Mouse (Mus musculus) mouse trophoblast stem cell (cell line): Measurements from ENCODE around the gene Tvp23b.

Experiments used
- in situ Hi-C, 2 experiments: fragments of 300-500 bp; cut with MseI, MboI; formaldehyde crosslinking; loops; 2 replicates in 1 of 2; 3 replicates in 1 of 2; pipeline ENCODE4 v1.15.1; 2025

Tvp23b gene

DNA sequence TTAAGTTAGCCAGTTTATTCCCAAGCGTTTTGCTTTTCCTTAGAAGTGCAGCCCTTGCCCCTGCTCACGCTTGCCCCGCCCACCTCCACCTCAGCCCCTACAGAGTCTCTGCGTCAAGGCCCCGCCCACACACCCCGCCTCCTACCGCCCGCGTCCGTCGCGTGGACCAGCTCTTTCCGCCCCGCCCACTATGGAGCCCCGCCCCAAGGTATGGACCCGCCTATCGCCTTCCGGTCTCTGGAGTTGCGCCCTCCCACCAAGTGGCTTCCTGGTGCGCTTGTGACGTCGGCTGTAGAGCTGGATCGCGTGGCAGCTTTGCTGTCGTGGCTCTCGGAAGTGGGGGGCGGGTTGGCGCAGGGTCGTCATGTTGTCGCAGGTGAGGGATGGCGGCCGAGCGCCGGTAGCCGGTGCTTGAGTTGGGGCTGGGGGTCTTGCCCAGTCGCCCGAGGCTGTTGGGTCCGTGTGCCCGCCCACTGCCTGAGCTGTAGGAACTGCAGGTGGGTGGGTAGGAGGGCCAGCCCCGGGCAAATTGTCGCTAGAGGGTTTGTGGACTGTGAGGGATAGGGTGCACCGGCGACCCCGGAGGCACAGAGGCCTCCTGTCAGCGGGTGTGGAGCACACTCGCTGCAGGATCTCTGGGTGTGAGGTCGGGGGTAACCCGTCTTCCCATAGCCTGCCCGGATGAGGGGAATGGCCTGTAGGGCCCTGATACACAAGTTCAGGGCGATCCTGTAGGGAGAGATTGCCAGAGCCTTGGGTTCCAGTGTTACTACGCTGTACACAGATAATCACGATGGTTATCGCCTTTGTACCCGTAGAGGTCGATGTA is at the start of gene Tvp23b:
TSS of gene Tvp23b (plus strand) at position 236 of the 829 bp plus-strand sequence.
- in situ Hi-C loops: no loop called here

DNA sequence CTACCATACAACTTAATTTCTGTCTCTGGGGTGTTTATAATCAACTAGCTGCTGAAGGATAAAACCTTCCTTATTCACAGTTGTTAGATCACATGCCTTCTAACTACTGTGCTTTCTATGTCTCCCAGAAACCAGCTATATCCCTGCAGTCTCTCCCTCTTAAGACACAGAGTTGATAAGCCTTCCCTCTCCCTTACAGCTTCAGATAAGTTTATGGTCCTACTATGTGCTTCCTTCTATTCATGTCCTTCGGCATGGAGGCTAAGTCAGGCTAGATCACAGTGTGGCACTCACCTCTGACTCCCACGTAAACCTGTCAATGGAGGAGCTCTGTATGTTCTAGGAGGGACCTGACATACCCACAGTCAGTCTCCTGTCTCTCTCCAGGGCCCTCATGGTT is 48.9 kb upstream of the Tvp23b start:
- in situ Hi-C loops: no loop called here

DNA sequence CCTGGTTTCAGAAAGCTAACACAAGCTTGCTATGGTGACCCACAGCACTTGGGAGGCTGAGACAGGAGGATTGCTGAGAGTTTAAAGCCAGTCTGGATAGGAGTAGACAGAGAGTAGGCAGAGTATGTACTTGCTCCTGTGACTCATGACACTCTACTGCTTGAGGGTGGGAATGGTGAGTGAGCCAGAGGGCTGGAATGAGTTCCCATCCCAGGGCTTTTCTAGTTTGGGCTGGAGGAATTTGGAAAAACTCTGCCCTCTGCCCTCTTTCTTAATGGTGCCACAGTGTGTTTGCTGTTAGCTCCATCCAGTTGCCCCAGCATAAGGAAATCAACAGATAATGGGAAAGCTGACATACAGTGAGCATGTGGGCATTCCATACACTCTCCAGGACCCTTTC is 47.3 kb upstream of the Tvp23b start:
- in situ Hi-C loops: no loop called here

DNA sequence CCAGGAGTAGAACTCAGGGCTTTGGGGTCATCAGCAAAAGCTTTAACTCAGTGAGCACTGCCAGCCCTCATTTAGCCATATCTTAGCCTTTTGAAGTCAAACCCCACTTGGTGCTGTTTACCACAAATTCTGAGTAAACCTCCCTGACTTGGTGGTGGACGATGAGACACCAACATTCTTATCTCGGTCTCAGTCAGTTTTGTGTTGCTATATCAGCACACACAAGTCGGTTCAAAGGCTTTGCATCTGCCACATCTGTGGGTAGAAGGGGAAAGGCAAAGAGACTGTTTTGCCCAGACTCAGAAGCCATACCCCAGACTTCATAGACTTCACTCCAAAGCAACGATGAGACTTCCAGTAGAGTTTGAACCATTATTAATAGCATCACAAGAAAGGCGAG is 34.7 kb upstream of the Tvp23b start:
- in situ Hi-C loops: no loop called here

DNA sequence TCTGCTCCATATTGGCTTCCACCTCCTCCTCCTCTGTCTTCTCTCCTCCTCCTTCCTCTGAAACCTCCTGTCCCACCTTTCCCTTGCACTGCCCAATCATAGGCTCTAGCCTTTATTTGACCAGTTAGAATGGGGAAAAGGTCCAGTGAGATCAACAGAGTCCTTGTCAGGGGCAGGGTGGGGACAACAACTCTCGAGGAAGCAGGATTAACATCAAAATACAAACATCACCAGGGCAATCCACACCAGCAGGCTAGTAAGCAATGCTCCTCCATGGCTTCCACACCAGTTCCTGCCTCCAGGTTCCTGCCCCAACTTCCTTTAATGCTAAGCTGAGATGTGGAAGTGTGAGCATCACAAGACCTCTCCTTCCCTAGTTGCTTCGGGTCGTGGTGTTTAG is 33.5 kb upstream of the Tvp23b start:
- in situ Hi-C loops: no loop called here

DNA sequence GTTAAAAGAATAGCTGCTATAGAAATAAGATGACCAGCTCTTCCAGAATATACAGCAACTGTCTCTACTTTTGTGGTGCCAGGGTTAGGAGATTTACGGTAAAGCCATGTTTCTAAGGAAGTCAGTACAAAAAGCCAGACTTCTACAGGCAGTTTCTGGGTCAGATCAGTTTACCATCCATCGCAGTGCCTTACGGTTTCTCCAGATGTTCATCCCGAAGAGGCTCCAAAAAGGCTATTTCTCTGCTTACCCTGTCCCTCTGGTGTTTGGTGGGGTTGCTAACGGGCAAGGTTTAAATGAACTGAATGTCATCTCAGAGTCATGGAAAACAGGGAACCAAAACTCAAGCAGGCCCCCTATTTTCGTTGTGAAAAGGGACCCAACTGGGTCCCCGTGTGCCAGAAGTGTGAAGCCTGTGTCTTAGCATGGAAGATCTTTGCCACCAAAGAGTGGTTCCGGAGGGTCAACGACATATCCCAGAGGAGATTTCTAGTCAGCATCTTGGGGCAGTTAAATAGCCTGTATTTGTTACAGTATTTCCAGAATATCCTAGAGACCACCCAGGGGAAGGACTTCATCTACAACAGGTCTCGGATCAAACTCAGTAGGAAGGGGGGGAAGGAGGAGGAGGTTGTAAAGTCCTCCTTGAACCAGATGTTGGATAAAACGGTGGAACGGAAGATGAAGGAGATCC is 32.1 kb upstream of the Tvp23b start, which contains the start of gene Fbxw10:
TSS of gene Fbxw10 (plus strand) at position 109 of the 694 bp plus-strand sequence.
- in situ Hi-C loops: no loop called here

DNA sequence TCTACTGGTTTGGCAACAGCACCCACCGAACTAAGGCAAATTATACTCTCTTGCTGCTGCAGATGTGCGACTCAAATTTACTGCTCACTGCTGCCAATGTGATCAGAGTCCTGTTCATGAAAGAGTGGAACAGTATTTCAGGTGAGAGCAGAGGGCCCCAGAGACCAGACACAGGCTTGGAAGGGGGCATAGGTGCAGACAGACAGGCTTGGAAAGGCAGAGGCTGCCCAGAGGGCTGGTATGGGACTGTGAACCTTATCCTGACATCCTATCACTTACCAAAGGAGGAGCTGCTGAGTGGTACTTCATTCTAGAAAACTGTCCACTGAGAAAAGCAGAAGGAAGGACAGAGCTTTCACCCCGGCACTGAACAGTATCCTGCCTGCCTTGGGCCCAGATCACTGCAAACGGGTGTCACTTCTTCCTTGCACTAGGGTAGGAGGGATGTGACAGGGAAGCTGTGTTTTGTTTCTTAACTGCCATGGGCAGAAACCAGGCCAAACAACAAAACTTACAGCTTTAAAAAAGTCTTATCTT is 31.5 kb upstream of the Tvp23b start:
- in situ Hi-C loops: no loop called here

DNA sequence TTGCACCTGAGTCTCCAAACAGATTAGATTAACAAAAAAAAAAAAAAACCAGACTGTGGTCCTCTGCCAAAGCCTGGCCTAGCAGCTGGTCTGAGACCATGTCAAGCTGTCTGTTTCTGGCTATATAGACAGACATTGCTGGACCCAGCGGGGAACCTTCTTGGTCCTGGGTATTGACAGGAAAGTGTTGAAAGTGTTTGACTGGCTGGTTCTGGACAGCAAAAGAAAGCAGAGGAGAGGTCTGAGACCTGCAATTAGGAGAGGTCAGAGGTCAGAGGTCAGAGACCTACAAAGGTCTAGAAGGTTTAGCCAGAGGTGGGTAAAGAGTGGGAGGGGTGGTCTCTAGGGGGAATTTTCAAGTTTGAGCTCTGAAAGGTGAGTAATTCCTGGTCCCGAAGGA is 31.0 kb upstream of the Tvp23b start:
- in situ Hi-C loops: no loop called here

DNA sequence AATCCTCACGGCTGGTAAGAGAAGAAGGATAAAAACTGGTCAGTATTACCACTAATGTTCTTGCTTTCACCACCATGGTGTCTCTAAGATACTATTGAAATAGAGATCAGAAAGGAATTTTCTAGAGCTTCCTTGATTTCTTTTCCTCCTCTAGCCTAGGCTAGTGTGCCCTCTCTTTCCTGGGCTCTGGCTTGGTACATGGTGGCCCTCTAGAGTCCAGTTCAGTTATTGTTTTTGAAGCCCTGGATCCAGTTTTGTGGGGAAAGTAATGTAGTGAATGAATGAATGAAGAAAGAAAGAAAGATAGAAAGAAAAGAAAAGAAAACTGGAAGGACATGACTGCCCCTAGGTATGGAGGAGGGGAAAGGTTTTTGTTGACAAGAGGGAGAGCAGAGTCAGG is 28.1 kb upstream of the Tvp23b start:
- in situ Hi-C loops: no loop called here

DNA sequence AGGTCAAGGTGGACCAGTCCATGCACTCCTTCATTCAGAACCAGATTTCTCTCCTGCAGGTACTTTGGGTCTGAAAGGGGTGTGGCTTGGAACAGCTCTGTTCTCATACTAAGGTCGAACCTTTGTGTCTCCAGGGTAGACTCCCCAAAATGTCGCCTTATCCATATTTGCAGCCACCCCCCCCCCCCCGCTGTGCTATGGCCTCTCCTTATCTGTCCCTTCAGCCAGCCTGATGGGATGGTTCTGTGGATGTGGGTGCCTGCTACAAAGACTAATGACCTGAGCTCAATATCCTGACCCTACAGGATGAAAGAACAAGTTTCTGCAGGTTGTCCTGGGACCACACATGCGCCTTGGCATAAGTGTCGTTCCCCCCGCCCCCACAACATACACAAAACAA is 25.9 kb upstream of the Tvp23b start:
- in situ Hi-C loops: no loop called here

DNA sequence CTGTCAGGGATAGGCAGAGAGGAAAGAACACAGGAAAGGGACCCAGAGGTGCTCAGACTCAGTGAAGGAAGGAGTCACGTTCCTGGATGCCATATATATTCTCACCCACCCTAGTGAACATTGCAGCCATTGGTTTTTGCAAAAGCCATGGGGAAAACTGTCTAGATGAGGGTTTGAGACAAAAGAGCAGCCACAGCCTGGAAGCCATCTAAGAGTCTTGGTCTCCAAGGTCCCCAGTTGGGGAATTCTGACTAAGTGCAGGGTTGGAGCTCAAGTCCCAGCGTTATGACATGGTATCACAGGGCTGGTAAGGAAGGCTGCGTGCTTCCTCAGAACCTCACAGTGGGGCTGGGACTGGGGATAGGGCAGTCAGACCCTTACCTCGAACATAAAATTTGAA is 13.7 kb upstream of the Tvp23b start:
- in situ Hi-C loops: no loop called here

DNA sequence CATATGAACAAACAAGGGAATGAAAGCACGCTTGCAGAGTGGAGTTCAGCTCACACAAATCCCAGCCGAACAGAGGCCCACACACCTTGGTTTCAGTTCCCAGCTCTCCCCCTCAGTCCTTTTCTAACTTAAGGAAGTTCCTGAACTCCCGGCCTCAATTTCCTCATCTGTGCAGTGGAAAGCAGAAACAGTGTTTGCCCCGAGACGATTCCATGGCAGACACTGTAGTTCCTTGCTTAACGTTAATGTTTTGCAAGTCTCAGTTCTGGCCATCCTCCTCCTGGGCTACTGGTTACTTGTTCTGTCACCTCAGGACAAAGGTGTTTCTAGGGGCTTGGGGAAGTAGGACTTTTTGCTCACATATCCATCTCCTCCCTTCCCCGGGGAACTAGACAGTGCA is 12.6 kb upstream of the Tvp23b start:
- in situ Hi-C loops: no loop called here

DNA sequence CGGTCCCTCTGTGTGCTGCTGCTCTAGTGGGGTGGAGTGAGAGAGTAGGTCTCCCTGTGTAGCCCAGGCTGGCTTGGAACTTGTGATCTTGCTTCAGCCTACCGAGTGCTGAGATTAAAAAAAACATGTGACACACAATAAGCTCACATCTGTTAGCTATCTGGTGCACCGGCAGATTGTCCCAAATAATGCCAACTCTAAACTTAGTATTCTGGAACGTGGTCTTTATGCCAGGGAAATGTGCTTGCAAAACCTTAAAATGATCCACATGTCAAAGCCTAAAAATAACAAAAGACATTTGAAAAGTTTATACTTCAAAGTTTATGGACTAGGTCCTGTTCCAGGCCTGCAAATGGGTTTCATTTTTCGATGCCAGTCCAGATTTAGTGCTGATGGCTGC is 10.1 kb upstream of the Tvp23b start:
- in situ Hi-C loops: no loop called here

DNA sequence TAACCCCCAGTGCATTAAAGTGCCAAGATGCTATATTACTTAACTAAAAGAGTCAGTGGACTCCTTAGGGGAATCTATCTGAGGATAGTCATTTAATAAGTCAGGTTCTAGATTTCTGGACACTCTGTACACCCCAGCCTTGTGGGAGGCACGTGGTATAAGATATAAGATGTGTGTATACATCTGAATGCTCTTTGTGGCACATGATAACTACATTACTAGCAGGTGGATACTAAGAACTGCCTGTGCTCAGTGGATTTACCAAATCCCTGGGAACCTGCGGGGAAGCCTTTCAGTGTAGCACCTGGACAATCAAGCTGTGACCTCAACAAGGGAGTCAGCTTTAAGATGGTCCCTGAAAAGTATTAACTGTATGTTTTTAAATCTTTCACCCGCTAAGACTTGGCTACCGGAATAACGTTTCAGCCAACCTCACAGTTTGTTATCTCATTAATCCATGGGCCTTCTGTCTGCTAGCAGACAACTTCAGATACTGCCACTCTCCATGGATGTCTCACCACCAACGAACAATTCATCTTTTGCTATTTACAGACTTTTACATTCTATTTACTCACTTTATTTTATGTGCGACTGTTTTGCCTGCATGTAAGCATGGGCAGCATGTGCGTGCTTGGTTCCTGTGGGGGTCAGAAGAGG is 9.4 kb upstream of the Tvp23b start:
- in situ Hi-C loops: no loop called here

DNA sequence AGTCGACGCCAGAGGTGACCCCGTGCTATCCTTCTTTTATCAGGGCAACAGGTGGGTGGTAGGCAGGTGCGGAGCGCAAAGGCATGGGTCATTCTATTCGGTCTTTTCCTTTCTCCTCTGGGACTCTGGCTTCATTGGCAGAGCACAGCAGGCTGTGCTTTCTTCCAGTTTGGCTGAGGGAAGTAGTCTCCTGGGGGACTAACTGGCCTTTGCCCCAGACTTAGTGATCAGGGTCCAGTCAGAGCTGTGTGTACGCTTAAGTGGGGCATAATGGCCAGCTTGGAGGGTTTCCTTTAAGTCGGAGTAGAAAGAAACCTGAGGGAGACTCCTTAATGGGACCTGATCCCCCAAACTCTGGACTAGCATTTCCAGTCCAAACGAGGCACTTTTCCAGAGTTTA is 5.8 kb upstream of the Tvp23b start:
- in situ Hi-C loops: no loop called here

DNA sequence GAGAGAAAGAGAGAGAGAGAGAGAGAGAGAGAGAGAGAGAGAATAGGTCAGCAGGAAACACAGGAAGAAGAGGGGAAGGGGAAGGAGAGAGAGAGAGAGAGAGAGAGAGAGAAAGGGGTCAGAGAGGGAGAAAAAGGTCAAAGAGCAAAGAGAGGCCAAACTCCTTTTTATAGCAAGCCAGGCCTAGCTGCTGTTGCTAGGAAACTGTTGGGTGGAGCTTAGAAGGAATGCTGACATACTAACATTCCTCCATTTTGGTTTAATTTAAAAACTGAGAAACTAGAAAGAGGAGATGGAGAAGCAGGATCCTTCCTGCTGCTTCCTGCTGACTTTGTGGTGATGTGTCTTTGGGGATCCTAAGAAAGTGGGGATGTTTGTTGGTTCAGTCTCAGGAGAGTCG is 3.6 kb upstream of the Tvp23b start:
- in situ Hi-C loops: no loop called here

DNA sequence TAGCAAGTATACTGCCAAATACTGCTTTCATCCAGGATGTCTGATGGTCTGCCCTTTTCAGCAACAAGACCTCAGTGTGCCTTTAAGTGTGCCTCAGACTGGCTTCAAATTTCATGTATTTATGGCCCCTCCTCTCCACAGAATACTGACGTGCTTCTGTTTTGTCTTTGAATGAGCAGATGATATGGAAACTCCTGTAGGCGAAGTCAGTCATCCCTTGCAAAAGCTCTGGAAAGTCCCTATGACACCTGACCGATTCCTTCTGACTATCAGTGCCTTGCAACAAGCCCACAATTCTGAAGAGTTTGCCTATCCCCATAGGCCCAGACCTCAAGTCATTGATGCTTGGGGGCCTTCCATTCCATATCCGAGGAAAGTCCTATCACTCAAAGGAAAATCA is 2.8 kb upstream of the Tvp23b start:
- in situ Hi-C loops: no loop called here

DNA sequence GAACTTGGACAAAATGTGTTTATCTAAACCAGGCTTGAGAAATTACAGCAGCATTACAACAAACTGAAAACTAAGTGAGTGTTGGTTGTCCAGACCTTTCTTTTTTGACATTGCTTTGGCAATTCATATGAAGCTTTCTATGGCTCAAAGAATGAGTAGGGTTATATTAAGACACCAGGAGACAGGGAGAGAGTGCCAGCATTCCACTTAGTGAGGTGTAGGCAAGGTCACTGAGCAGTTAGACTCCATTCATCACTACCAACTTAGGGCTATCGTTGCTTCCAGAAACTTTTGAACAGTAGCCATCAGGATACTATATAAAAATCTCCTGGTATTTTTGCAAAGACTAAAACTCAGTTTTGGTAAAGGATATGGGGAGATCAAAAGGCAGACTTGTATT is 1.9 kb upstream of the Tvp23b start:
- in situ Hi-C loops: no loop called here

DNA sequence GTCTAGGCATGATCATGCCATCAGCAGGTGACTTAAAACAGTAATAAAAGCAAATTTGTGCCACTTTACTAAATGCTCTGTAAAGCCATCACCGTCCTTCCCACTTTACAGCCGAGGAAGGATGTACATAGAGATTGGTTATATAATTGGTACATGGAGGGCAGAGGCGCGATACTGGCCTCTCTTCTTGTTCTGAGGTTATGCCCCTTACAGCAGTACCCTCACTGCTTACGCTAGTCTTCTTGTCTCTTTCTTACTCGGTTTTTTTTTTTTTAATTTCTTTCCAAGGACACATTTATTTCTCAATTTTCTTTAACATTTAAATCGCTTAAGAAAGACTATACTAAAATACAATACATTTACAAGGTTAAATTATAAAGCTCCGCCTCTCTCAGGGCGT is 527 bp upstream of the Tvp23b start:
- in situ Hi-C loops: no loop called here

DNA sequence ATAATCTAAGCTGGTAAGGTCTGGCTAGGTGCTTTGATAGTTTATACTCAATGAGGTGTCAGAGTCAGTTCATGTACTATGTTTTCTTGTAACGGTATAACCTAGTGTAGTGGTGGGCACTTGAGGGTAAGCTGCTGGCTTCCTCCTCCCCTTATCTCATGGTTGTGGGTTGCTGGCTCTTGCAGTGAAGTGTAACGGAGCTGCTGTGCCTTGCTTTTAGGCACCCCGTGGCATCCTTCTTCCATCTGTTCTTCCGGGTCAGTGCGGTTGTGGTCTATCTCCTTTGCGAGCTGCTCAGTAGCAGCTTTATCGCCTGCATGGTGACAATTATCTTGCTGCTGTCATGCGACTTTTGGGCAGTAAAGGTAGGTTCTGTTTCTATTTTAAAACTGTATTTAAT is 4.2 kb downstream of the Tvp23b start:
- in situ Hi-C loops: no loop called here

DNA sequence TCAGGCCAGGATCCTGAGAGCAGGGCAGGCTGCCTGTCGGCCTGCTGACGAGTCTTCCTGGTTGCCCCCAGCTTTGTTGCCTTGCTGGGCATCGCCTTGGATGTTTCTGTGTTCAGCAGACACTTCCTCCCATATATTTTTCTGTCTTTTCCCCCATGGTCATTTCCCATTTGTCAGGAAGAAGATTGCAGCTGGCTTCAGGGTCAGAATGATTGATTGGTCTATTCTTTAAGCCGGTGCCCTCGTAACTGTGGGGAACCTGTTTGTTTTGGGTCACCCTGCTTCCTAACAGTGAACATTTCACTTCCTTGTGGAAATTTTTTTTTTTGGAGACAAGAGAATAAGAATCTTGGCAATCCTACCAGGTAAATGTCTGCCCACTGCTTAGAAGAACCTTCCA is 6.1 kb downstream of the Tvp23b start:
- in situ Hi-C loops: no loop called here

DNA sequence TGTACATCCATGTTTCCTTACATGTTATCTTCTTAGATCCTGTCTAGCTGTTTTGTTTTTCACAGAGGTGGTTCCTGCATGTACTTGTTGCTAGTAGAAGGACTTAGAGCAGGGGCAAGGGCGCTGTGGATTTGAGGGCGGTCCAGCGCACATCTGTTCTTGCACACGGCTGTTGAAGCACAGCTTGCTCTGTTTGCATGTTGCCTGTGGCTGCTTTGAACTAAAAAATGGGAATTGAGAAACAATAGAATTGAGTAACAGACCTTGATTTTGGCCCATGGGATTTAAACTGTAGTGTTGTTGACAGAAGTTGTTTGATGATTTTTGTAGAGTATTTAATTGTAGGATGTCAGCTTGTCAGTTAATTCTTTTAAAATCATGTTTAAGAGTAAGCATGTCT is 11.5 kb downstream of the Tvp23b start:
- in situ Hi-C loops: no loop called here

DNA sequence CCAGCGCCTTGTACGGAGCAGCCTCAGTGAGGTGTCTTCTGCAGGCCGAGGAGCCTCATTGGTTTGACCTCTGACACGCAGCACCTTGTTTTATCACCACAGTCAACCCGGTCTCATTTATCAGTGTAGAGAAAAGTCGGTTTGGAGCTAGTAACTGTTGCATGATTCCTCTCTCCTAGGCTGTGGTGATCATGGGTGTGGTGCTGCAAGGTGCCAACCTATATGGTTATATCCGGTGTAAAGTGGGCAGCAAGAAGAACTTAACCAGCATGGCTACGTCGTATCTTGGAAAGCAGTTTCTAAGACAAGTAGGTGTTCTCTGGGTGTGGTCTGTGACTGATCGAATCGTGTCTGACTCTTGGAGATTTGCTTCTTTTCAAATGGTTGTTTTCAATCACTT is 12.5 kb downstream of the Tvp23b start:
- in situ Hi-C loops: no loop called here
